Mouse (Mus musculus): Measurements from ENCODE around the gene C130060K24Rik. TPM values are rescaled to one million over a fixed set of nuclear protein-coding genes. Genes with fewer than 3 reads are reported as not detected.

Gene C130060K24Rik
- 2.4 and 2.6 TPM in 2 replicates for polyA plus RNA-seq (2015; fragmentation: Nextera tagmentation; extraction: Ambion mirVana)

DNA sequence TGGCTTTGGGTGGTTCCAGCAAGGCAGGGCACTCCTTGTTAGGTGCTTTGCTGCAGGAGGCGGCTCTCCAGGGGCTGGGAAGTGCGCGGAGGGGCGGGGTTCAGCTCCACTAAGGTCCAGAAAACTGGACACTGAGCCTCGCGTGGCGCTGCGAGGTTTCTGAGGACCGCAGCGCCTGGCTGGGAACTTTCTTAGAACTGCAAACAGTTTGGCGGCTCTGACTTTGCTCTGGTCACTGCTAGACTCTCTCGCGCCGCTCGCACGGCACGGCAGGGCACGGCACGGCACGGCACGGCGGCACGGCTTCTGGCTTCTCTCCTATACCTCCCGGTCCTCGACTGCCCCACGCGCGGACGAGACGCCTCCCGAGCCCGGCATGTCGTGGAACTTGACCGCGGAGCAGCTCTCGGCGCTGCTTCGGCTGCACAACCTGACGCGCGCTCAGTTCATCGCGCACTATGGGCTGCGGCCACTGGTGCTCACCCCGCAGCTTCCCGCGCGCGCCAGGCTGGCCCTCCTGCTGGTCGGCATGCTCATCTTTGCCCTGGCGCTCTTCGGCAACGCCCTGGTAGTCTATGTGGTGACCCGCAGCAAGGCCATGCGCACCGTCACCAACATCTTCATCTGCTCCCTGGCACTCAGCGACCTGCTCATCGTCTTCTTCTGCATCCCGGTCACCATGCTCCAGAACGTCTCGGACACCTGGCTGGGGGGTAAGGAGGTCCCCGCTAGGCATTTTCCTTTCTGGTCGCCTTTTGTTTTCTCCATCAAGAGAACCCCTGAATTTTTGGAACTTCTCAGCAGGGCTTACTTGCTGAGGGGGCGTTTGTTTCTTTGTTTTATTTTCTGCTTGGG is at the start of gene C130060K24Rik:
Gene C130060K24Rik (plus strand): TSS at position 188 of the 855 bp plus-strand sequence.
- ATAC-seq, result peak; percentile 93
- H3K4me1 ChIP-seq (replicated peaks), result peaks cover 5% of the 10 kb centered on the region; the same call in 1 of the 2 replicates
- H3K4me3 ChIP-seq (replicated peaks), result peak within 1 kb of the TSS; percentile 67
- H3K4me2 ChIP-seq (replicated peaks), result peak within 1 kb of the TSS; percentile 97
- H3K9ac ChIP-seq (replicated peaks), result peak within 1 kb of the TSS; percentile 69
- under 1% methylated on average over 64 of the region's 64 CpGs for WGBS
- H3K27me3 ChIP-seq, result peaks cover 17% of the 10 kb centered on the region
- H3K36me3 ChIP-seq, result no peaks in the 10 kb centered on the region
- H3K27ac ChIP-seq, result no peak within 1 kb of the TSS
- no peaks in the 10 kb centered on the region for H3K9me3 ChIP-seq

GRCm38 (mm10) chr6:65334246-65334645 is 46.7 kb upstream of the C130060K24Rik start:
- no peak for ATAC-seq
- no peaks in the 10 kb centered on the region for H3K9me3 ChIP-seq
- WGBS, result 96% methylated on average over 1 of the region's 1 CpGs

DNA sequence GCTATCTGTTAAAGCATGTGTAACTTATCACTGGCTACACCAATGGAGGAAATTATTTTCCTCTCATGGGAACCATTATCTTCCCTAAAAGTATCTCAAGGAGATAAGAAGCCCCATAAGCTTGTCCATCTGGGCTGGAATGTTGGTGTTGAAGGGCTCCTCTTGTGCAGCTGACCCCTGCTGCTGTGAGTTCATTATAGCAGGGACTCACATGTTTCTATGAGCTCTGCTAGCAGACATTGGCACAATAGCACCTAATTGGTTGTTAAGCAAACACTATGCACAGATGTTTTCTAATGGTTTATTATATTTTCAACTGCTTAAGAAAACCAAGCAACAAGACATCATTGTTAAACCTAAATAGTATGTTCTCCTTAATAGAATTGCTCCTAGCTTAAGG is 41.5 kb upstream of the C130060K24Rik start:
- H3K27ac ChIP-seq, result no peak overlapping the region
- ATAC-seq, result no peak
- no peak overlapping the region for H3K4me2 ChIP-seq (replicated peaks)
- no peaks in the 10 kb centered on the region for H3K36me3 ChIP-seq
- no peaks in the 10 kb centered on the region for H3K9me3 ChIP-seq
- H3K27me3 ChIP-seq, result no peaks in the 10 kb centered on the region
- no peak overlapping the region for H3K4me3 ChIP-seq (replicated peaks)
- no peaks in the 10 kb centered on the region for H3K4me1 ChIP-seq (replicated peaks)
- H3K9ac ChIP-seq (replicated peaks), result no peak overlapping the region

More at GRCm38 (mm10) chr6:65334246-65334645, 46.7 kb upstream of the C130060K24Rik start:
- H3K36me3 ChIP-seq, result no peaks in the 10 kb centered on the region
- no peak overlapping the region for H3K27ac ChIP-seq
- H3K4me2 ChIP-seq (replicated peaks), result no peak overlapping the region
- H3K9ac ChIP-seq (replicated peaks), result no peak overlapping the region
- no peak overlapping the region for H3K4me3 ChIP-seq (replicated peaks)
- H3K4me1 ChIP-seq (replicated peaks), result no peaks in the 10 kb centered on the region
- no peaks in the 10 kb centered on the region for H3K27me3 ChIP-seq

GRCm38 (mm10) chr6:65341360-65341759 is 39.5 kb upstream of the C130060K24Rik start:
- 73% methylated on average over 4 of the region's 4 CpGs for WGBS
- no peak overlapping the region for H3K4me3 ChIP-seq (replicated peaks)
- H3K9ac ChIP-seq (replicated peaks), result no peak overlapping the region
- H3K4me1 ChIP-seq (replicated peaks), result no peaks in the 10 kb centered on the region
- no peaks in the 10 kb centered on the region for H3K27me3 ChIP-seq
- no peak overlapping the region for H3K27ac ChIP-seq
- ATAC-seq, result no peak
- no peak overlapping the region for H3K4me2 ChIP-seq (replicated peaks)
- H3K36me3 ChIP-seq, result no peaks in the 10 kb centered on the region
- H3K9me3 ChIP-seq, result no peaks in the 10 kb centered on the region

DNA sequence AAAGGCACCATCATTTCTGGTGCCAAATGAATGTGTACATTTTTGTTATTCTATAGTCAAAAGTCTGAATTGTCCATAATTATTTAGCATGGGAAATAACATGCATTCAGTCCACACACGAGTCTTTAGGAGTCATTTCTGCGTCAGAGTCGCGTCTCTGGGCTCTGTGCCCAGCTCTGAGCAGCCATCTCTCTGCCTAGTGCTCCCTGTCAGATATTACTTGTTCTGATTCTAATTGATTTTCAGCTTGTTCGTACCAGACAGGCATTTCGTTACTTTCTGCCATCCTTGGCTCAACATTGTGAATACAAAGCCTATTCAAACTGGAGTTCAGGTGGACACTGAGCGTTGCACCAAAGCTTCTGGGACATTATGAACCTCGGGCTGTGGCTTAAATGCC is 33.2 kb upstream of the C130060K24Rik start:
- Histone ChIP-seq H3K4me1 (replicated peaks) (no peaks in the 10 kb centered on the region), H3K27me3 (no peaks in the 10 kb centered on the region), H3K9me3 (no peaks in the 10 kb centered on the region), H3K27ac (no peak overlapping the region), H3K4me3 (replicated peaks) (no peak overlapping the region), H3K9ac (replicated peaks) (no peak overlapping the region), H3K36me3 (no peaks in the 10 kb centered on the region), H3K4me2 (replicated peaks) (no peak overlapping the region)
- WGBS, result 71% methylated on average over 8 of the region's 8 CpGs
- no peak for ATAC-seq

DNA sequence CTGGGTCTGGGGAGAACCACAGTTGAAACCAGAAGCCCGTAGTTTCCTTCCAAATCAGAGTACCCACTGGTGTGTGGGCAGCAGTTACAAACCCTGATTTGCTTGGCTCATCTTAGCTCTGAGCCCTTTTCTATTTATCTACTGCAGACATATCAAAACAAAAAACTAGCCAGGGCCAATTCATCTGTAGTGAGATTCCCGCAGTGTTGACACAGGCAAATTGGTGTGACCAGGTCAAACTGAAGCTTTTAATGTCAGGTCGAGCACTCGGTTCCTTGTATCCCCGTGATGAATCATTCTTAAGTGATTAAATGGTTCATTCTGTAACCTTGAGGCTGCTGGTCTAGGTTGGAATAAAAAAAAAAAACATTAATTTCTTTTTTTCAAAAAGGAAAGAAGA is 32.6 kb upstream of the C130060K24Rik start:
- no peaks in the 10 kb centered on the region for H3K36me3 ChIP-seq
- no peak overlapping the region for H3K9ac ChIP-seq (replicated peaks)
- ATAC-seq, result no peak
- no peaks in the 10 kb centered on the region for H3K4me1 ChIP-seq (replicated peaks)
- H3K4me3 ChIP-seq (replicated peaks), result no peak overlapping the region
- no peak overlapping the region for H3K4me2 ChIP-seq (replicated peaks)
- no peaks in the 10 kb centered on the region for H3K27me3 ChIP-seq
- H3K9me3 ChIP-seq, result no peaks in the 10 kb centered on the region
- 44% methylated on average over 5 of the region's 5 CpGs for WGBS
- H3K27ac ChIP-seq, result no peak overlapping the region

- Histone ChIP-seq H3K4me2 (replicated peaks) (no peak overlapping the region), H3K4me3 (replicated peaks) (no peak overlapping the region), H3K36me3 (no peaks in the 10 kb centered on the region), H3K27me3 (no peaks in the 10 kb centered on the region), H3K9ac (replicated peaks) (no peak overlapping the region), H3K9me3 (no peaks in the 10 kb centered on the region), H3K27ac (no peak overlapping the region), H3K4me1 (replicated peaks) (no peaks in the 10 kb centered on the region)
- ATAC-seq, result no peak
- 63% methylated on average over 4 of the region's 4 CpGs for WGBS
Observed at GRCm38 (mm10) chr6:65351622-65352021, 29.3 kb upstream of the C130060K24Rik start.

DNA sequence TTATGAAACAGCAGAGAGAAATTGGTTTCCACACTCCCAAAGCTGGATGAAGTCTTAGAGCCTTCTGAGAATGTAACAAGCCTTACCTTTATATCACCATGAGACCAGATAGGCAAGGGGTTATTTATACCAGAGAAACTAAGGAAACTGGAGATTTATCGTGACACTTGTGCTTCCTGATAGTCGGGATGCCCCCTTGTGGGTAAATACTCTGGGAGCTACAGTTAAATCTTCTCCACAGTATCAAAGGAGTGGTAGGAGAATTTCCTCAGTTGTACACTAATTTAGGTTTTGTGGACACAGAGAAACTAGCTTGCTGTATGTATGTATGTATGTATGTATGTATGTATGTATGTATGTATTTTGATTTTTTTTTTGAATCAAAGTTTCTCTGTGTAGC is 5.0 kb upstream of the C130060K24Rik start:
- Histone ChIP-seq H3K27me3 (peaks cover 17% of the 10 kb centered on the region), H3K4me1 (replicated peaks) (peaks cover 3% of the 10 kb centered on the region; the same call in 1 of the 2 replicates), H3K9ac (replicated peaks) (no peak overlapping the region), H3K4me3 (replicated peaks) (no peak overlapping the region), H3K9me3 (no peaks in the 10 kb centered on the region), H3K4me2 (replicated peaks) (no peak overlapping the region), H3K27ac (no peak overlapping the region), H3K36me3 (no peaks in the 10 kb centered on the region)
- no peak for ATAC-seq
- WGBS, result 55% methylated on average over 2 of the region's 2 CpGs

GRCm38 (mm10) chr6:65421888-65422287 is 41.0 kb downstream of the C130060K24Rik start:
- Histone ChIP-seq H3K4me1 (replicated peaks) (no peaks in the 10 kb centered on the region), H3K9ac (replicated peaks) (no peak overlapping the region), H3K36me3 (no peaks in the 10 kb centered on the region), H3K4me3 (replicated peaks) (no peak overlapping the region), H3K27ac (no peak overlapping the region), H3K4me2 (replicated peaks) (no peak overlapping the region), H3K27me3 (no peaks in the 10 kb centered on the region), H3K9me3 (no peaks in the 10 kb centered on the region)
- no peak for ATAC-seq
- WGBS, result 93% methylated on average over 1 of the region's 1 CpGs

DNA sequence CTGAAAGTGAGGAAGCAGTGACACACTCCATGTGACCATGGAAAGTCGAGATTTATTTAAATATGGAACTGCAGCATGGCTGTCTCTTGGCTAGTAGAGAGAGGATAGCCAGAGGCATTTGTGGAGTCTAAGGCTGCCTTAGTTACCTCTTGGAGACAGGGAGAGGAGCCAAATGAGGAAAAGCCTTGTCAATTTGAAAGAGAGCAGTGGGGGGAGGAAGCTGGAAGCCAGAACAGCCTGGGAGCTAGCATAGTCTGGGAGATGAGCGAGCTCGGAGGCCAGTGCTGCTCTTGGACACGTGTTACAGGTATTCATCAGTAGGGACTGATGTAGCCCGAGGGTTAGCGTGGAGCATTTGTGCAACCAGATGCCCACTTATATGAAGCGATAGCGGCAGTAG is 46.2 kb downstream of the C130060K24Rik start:
- no peaks in the 10 kb centered on the region for H3K27me3 ChIP-seq
- 0 out of 2 replicates have a peak, but pooled peaks have one; percentile 63 for ATAC-seq
- no peaks in the 10 kb centered on the region for H3K4me1 ChIP-seq (replicated peaks)
- H3K4me3 ChIP-seq (replicated peaks), result no peak overlapping the region
- no peak overlapping the region for H3K9ac ChIP-seq (replicated peaks)
- no peaks in the 10 kb centered on the region for H3K9me3 ChIP-seq
- H3K27ac ChIP-seq, result no peak overlapping the region
- no peak overlapping the region for H3K4me2 ChIP-seq (replicated peaks)
- H3K36me3 ChIP-seq, result no peaks in the 10 kb centered on the region
- WGBS, result 83% methylated on average over 8 of the region's 8 CpGs

DNA sequence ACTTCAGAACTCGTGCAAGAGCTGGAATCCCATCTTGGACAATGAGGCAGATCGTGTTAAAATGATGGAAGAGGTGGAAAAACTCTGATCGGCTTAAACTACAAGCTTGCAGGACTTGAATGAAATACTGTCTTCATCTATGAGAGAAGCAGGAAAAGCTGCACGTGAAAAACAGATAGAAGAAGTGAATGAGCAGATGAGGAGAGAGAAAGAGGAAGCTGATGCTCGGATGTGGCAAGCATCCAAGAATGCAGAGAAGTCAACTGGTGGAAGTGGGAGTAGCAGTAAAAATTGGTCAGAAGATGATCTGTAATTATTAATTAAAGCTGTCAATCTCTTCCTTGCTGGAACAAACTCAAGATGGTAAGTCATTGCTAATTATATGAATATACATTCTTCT is 52.3 kb downstream of the C130060K24Rik start:
- Histone ChIP-seq H3K27me3 (no peaks in the 10 kb centered on the region), H3K9me3 (no peaks in the 10 kb centered on the region), H3K4me2 (replicated peaks) (no peak overlapping the region), H3K9ac (replicated peaks) (no peak overlapping the region), H3K36me3 (no peaks in the 10 kb centered on the region), H3K4me1 (replicated peaks) (no peaks in the 10 kb centered on the region), H3K4me3 (replicated peaks) (no peak overlapping the region), H3K27ac (no peak overlapping the region)
- 86% methylated on average over 5 of the region's 5 CpGs for WGBS
- ATAC-seq, result no peak

- Histone ChIP-seq H3K4me3 (replicated peaks) (no peak overlapping the region), H3K4me1 (replicated peaks) (no peaks in the 10 kb centered on the region), H3K4me2 (replicated peaks) (no peak overlapping the region), H3K36me3 (no peaks in the 10 kb centered on the region), H3K9me3 (no peaks in the 10 kb centered on the region), H3K27me3 (no peaks in the 10 kb centered on the region), H3K9ac (replicated peaks) (no peak overlapping the region), H3K27ac (no peak overlapping the region)
- ATAC-seq, result peak; percentile 91
Observed at GRCm38 (mm10) chr6:65453465-65453864, 72.6 kb downstream of the C130060K24Rik start.

Measured in midbrain, embryonic 13.5 days (tissue).